Mouse (Mus musculus) hindbrain, embryonic 16.5 days (tissue): Measurements from ENCODE around the gene Skp2. TPM values are rescaled to one million over a fixed set of nuclear protein-coding genes. Genes with fewer than 3 reads are reported as not detected.

Experiments
- ATAC-seq: fragments of 200-750 bp; cut with Nextera tagmentation; 2 replicates; pipeline ENCODE4 v1.8.0; 2017; ENCODE audit warnings: moderate TSS enrichment, moderate library complexity
- H3K27ac ChIP-seq: fragments of 300-500 bp; sonication (generic); 2 replicates; pipeline ENCODE4 v1.5.1; 2014; ENCODE audit warnings: low read depth, mild to moderate bottlenecking, control low read depth, low read length, moderate library complexity
- H3K27me3 ChIP-seq: fragments of 300-500 bp; sonication (generic); replicated peaks from 2 replicates; pipeline ENCODE4 v1.6.1; 2014; ENCODE audit warnings: low read length; ENCODE audit not compliant: control insufficient read depth, insufficient read depth
- H3K36me3 ChIP-seq: fragments of 300-500 bp; sonication (generic); 2 replicates; pipeline ENCODE4 v1.6.1; 2014; ENCODE audit warnings: mild to moderate bottlenecking, low read length, moderate library complexity, mixed read lengths; ENCODE audit not compliant: control insufficient read depth, insufficient read depth
- H3K4me1 ChIP-seq: fragments of 300-500 bp; sonication (generic); 2 replicates; pipeline ENCODE4 v1.6.1; 2014; ENCODE audit warnings: low read depth, low read length; ENCODE audit not compliant: control insufficient read depth, insufficient read depth
- H3K4me2 ChIP-seq: fragments of 300-500 bp; sonication (generic); 2 replicates; pipeline ENCODE4 v1.6.1; 2014; ENCODE audit warnings: mild to moderate bottlenecking, low read length, control low read depth, moderate library complexity
- H3K4me3 ChIP-seq: fragments of 300-500 bp; sonication (generic); 2 replicates; pipeline ENCODE4 v1.5.1; 2014; ENCODE audit warnings: mild to moderate bottlenecking, low read length, control low read depth, moderate library complexity
- H3K9ac ChIP-seq: fragments of 300-500 bp; sonication (generic); 2 replicates; pipeline ENCODE4 v1.6.1; 2014; ENCODE audit warnings: low read depth, mild to moderate bottlenecking, control low read depth, low read length, moderate library complexity
- H3K9me3 ChIP-seq: fragments of 300-500 bp; sonication (generic); 2 replicates; pipeline ENCODE4 v1.6.1; 2014; ENCODE audit warnings: mild to moderate bottlenecking, low read length, moderate library complexity; ENCODE audit not compliant: control insufficient read depth
- WGBS: fragments of 180-500 bp; shearing (Covaris S2); extraction: QIAGEN DNeasy Blood & Tissue Kit; methylation state at CpG from one replicate; pipeline ENCODE4 v1.1.7; 2014; 5-methylcytosine and 5-hydroxymethylcytosine counted together
- polyA plus RNA-seq: library from polyadenylated mRNA; unstranded; fragments of >200 nt; fragmentation: Nextera tagmentation; extraction: Ambion mirVana; gene quantifications from 2 replicates; pipeline ENCODE4 v1.2.1, GENCODE M21; 2015

The Skp2 gene
- polyA plus RNA-seq, 1 experiment from 2014 or later, result 17.9 TPM

GRCm38 (mm10) chr15:9074139-9074538 is 81.1 kb downstream of the Skp2 start:
- no peaks in the 10 kb centered on the region for H3K9me3 ChIP-seq
- H3K4me1 ChIP-seq, result peaks cover 27% of the 10 kb centered on the region
- ATAC-seq, result no peak
- no peak overlapping the region for H3K27ac ChIP-seq
- H3K36me3 ChIP-seq, result no peaks in the 10 kb centered on the region
- no peak overlapping the region for H3K9ac ChIP-seq
- H3K4me3 ChIP-seq, result no peak overlapping the region
- H3K27me3 ChIP-seq, result no peaks in the 10 kb centered on the region
- 37% methylated on average over 2 of the region's 2 CpGs for WGBS
- H3K4me2 ChIP-seq, result no peak overlapping the region

DNA sequence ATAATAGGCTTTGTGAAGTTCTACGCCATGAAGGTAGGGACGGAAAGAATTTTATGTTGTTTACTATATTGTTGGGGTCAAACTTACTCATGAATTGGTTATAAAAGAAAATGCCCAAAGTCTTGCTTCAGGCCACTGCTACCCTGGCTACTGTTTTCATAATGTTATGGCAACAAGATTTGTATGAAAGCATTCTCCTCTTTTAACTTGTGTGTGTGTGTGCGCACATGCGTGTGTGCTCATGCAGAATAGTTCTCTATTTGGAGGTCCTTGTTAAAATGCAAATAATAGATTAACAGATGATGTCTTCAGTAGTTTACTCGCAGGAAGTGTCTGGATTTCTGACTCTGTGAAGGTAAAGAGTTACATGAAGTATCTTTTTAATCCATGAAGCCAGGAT is 81.5 kb downstream of the Skp2 start:
- no peak for ATAC-seq
- Histone ChIP-seq H3K4me1 (peaks cover 27% of the 10 kb centered on the region), H3K27me3 (no peaks in the 10 kb centered on the region), H3K27ac (no peak overlapping the region), H3K9ac (no peak overlapping the region), H3K36me3 (no peaks in the 10 kb centered on the region), H3K4me2 (peak overlapping the region; percentile 80), H3K4me3 (no peak overlapping the region; the same call in 1 of the 2 replicates), H3K9me3 (no peaks in the 10 kb centered on the region)
- 77% methylated on average over 5 of the region's 5 CpGs for WGBS

DNA sequence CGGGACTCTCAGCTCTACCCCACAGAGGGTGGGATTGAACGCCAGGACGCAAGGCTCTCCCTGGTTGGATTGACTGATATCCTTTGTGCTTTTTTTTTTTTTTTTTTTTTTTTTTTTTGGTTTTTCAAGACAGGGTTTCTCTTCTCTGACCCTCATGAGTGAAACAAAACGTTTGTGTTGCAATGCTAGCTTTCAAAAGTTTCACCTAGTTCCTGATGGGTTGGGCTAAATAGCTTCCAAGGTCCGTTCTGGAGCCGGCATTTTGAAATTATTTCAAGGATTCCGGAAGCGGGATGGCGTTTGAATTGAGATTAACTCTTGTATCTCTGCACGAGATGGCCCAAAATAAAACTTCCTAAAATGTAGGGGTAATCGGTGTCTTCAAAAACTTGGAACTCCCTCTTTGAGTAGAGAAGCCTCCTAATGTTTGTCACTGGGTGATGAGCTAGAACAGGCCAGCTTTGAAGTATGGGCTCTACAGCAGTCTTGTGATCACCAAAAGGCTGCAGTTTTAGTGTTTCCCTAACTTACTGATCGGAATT is 82.1 kb downstream of the Skp2 start:
- WGBS, result 51% methylated on average over 12 of the region's 12 CpGs
- peak overlapping the region; percentile 97 for H3K4me3 ChIP-seq
- H3K9me3 ChIP-seq, result no peaks in the 10 kb centered on the region
- no peaks in the 10 kb centered on the region for H3K36me3 ChIP-seq
- peak overlapping the region; percentile 80 for H3K4me2 ChIP-seq
- H3K4me1 ChIP-seq, result peaks cover 27% of the 10 kb centered on the region
- no peak overlapping the region for H3K27ac ChIP-seq
- H3K9ac ChIP-seq, result 0 out of 2 replicates have a peak overlapping the region, but pooled peaks have one; percentile 27
- no peak for ATAC-seq
- no peaks in the 10 kb centered on the region for H3K27me3 ChIP-seq

DNA sequence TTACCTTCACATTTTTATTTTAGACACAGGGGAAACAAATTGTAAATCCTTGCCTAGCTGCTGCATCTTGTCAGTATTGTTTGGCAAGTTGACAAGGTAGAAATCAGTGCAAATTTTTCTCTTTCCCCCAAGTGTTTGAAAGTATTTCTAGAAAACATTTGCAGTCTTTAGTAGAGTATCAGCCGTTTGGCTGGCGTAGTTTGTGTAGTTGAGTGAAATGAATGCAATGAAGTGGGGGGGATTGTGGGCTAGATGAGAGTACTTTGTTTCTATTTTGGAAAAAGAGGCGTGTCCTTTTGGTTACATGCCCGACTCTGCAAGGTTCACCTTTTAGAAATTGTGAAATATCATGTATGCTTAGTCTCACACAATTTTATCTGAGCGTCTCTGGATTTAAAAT is 82.6 kb downstream of the Skp2 start:
- Histone ChIP-seq H3K4me2 (peak overlapping the region; percentile 80), H3K27ac (no peak overlapping the region)
- no peak for ATAC-seq

GRCm38 (mm10) chr15:9071556-9072544 is 83.4 kb downstream of the Skp2 start:
- H3K9ac ChIP-seq, result peak overlapping the region; percentile 95
- H3K4me3 ChIP-seq, result peak overlapping the region; percentile 97
- no peaks in the 10 kb centered on the region for H3K9me3 ChIP-seq
- under 1% methylated on average over 59 of the region's 66 CpGs for WGBS
- ATAC-seq, result peak; percentile 59
- H3K27ac ChIP-seq, result peak overlapping the region; percentile 89
- no peaks in the 10 kb centered on the region for H3K27me3 ChIP-seq
- peak overlapping the region; percentile 80 for H3K4me2 ChIP-seq
- H3K36me3 ChIP-seq, result no peaks in the 10 kb centered on the region
- H3K4me1 ChIP-seq, result peaks cover 27% of the 10 kb centered on the region

More for the DNA sequence above, 82.6 kb downstream of the Skp2 start:
- H3K9ac ChIP-seq, result no peak overlapping the region
- 27% methylated on average over 5 of the region's 5 CpGs for WGBS
- H3K36me3 ChIP-seq, result no peaks in the 10 kb centered on the region
- peak overlapping the region; percentile 97 for H3K4me3 ChIP-seq
- no peaks in the 10 kb centered on the region for H3K9me3 ChIP-seq
- peaks cover 27% of the 10 kb centered on the region for H3K4me1 ChIP-seq
- H3K27me3 ChIP-seq, result no peaks in the 10 kb centered on the region

GRCm38 (mm10) chr15:9070912-9071555 is 84.2 kb downstream of the Skp2 start, which contains the start of gene Nadk2:
Gene Nadk2 (plus strand): TSS chr15:9071260.
- no peaks in the 10 kb centered on the region for H3K27me3 ChIP-seq
- under 1% methylated on average over 35 of the region's 54 CpGs for WGBS
- ATAC-seq, result peak; percentile 99

GRCm38 (mm10) chr15:9070353-9070752 is 84.9 kb downstream of the Skp2 start:
- Histone ChIP-seq H3K36me3 (no peaks in the 10 kb centered on the region), H3K4me2 (peak overlapping the region; percentile 80), H3K4me3 (peak overlapping the region; percentile 97), H3K4me1 (peaks cover 27% of the 10 kb centered on the region), H3K27me3 (no peaks in the 10 kb centered on the region), H3K9me3 (no peaks in the 10 kb centered on the region), H3K27ac (peak overlapping the region; percentile 89), H3K9ac (peak overlapping the region; percentile 95)
- no peak; the same call in 1 of the 2 replicates for ATAC-seq
- WGBS, result 2% methylated on average over 3 of the region's 3 CpGs

More at GRCm38 (mm10) chr15:9070912-9071555, 84.2 kb downstream of the Skp2 start, which contains the start of gene Nadk2:
- peak within 1 kb of the TSS; percentile 80 for H3K4me2 ChIP-seq
- peaks cover 27% of the 10 kb centered on the region for H3K4me1 ChIP-seq
- no peaks in the 10 kb centered on the region for H3K36me3 ChIP-seq
- peak within 1 kb of the TSS; percentile 95 for H3K9ac ChIP-seq
- H3K4me3 ChIP-seq, result peak within 1 kb of the TSS; percentile 97
- peak within 1 kb of the TSS; percentile 89 for H3K27ac ChIP-seq
- no peaks in the 10 kb centered on the region for H3K9me3 ChIP-seq

- Histone ChIP-seq H3K4me2 (no peak overlapping the region), H3K27me3 (no peaks in the 10 kb centered on the region), H3K36me3 (no peaks in the 10 kb centered on the region), H3K9me3 (no peaks in the 10 kb centered on the region), H3K4me3 (no peak overlapping the region), H3K27ac (no peak overlapping the region), H3K4me1 (peaks cover 21% of the 10 kb centered on the region), H3K9ac (no peak overlapping the region)
- no peak for ATAC-seq
- 91% methylated on average over 4 of the region's 4 CpGs for WGBS
Measured at GRCm38 (mm10) chr15:9068881-9069280, 86.3 kb downstream of the Skp2 start.
